ENCODE assay signal across 15 mouse cellular contexts in the genomic region with DNA sequence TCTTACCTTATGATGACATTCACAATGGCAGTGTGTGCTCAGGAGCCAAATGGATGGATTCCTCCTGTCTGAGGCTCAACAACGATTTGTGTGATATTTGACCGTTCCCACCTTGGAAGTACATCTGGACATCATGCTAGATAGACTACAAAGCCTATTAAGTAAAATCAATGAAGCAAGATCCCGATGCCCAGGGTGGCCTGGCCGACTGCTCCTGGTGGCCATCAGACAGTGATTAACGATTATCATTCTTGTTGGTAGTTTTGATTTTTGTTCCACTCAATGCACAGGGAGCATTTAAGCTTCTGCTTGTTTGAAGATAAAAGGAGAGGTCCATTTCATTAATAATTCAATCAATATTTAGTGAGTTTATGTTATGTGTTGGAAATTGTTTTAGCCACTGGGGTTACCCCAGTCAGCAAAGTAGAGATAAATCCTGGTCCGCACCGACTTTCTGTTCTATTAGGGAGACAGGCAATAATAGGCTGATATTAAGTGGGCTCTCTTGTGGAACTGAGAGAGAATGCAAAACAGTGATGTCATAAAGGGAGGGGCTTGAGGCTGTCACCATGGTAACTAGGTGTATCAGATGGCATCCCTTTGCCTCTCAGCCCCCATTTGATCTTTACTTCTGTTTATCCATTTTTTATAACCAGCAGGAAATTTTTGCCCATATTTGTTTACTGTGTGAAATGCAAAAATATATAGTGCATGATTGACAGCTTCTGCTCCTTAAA.
DNase-seq lines count a peak whose midpoint lies in the region; ATAC-seq and TF ChIP-seq lines count a peak whose summit lies in the region.
"Had no signal": no experiment of that assay in that cellular context is flagged by ENCODE, and none has a peak within 500 bp of the region (broad histone marks: within the 10 kb centered on the region; RNA-seq: fewer than 3 reads in every experiment).

No protein-coding gene starts in this region.

- H3K4me2 ChIP-seq in midbrain, postnatal 0 days (ENCODE audit: low read depth, low read length, poor library complexity, severe bottlenecking), result no peak overlapping the region
- H3K4me2 ChIP-seq: embryonic facial prominence, embryonic 15.5 days; intestine, embryonic 15.5 days had no signal

- no peaks in the 10 kb centered on the region for H3K36me3 ChIP-seq in testis, adult 2 months (ENCODE audit: control insufficient read depth, insufficient read depth, low read length)
- H3K36me3 ChIP-seq in midbrain, postnatal 0 days (ENCODE audit: insufficient read depth, low read length), result no peaks in the 10 kb centered on the region
- H3K36me3 ChIP-seq: embryonic facial prominence, embryonic 15.5 days; heart, embryonic 10.5 days; intestine, embryonic 15.5 days had no signal

- TF ChIP-seq POLR2A in testis, adult 2 months (IDR thresholded peaks at IDR 0.05; ENCODE audit: control insufficient read depth, low read depth, low read length), result no peak; the same call in 1 of the 2 replicates

- H3K4me3 ChIP-seq in testis, adult 2 months (ENCODE audit: control insufficient read depth, low read depth, low read length), result peak overlapping the region; percentile 63
- no peak overlapping the region for H3K4me3 ChIP-seq in midbrain, postnatal 0 days (ENCODE audit: low read depth, low read length)
- H3K4me3 ChIP-seq: embryonic facial prominence, embryonic 15.5 days; heart, embryonic 10.5 days; intestine, embryonic 15.5 days had no signal

- DNase-seq in embryo, embryonic 10 days (ENCODE audit: low spot score), result peak; percentile 29
- DNase-seq in embryo, embryonic 9.5 days (ENCODE audit: extremely low spot score), result no peak
- DNase-seq in testis, postnatal 10 days (ENCODE audit: low spot score), result no peak
- DNase-seq in midbrain, postnatal 0 days (ENCODE audit: low spot score), result peak; percentile 14
- no peak for DNase-seq in layer of hippocampus, postnatal 36 days
- DNase-seq in adrenal gland, postnatal 4 days (ENCODE audit: low spot score in 2 of 2), result no peak
- DNase-seq: gastrocnemius, postnatal 25 days; lung, postnatal 4 days; right cerebral cortex, postnatal 25 days; thymus, adult 18-20 months had no signal

- 73% methylated on average over 7 of the region's 7 CpGs for WGBS in midbrain, postnatal 0 days

- H3K4me1 ChIP-seq in testis, adult 2 months (ENCODE audit: control insufficient read depth, insufficient read depth, low read length), result no peaks in the 10 kb centered on the region
- no peaks in the 10 kb centered on the region for H3K4me1 ChIP-seq in midbrain, postnatal 0 days (ENCODE audit: insufficient read depth, low read length)
- H3K4me1 ChIP-seq: embryonic facial prominence, embryonic 15.5 days; heart, embryonic 10.5 days; intestine, embryonic 15.5 days had no signal

- ATAC-seq in midbrain, postnatal 0 days (ENCODE audit: low FRiP score), result 0 out of 2 replicates have a peak, but pooled peaks have one; percentile 47
- no peak for ATAC-seq in megakaryocyte, adult 5-6 weeks (ENCODE audit: poor library complexity, severe bottlenecking)
- ATAC-seq: intestine, embryonic 15.5 days had no signal

- H3K27ac ChIP-seq in testis, adult 2 months (ENCODE audit: control insufficient read depth, insufficient read depth, low read depth, low read length), result no peak overlapping the region
- no peak overlapping the region for H3K27ac ChIP-seq in midbrain, postnatal 0 days (ENCODE audit: low read depth, low read length)
- H3K27ac ChIP-seq: embryonic facial prominence, embryonic 15.5 days; heart, embryonic 10.5 days; intestine, embryonic 15.5 days had no signal

- no peaks in the 10 kb centered on the region for H3K9me3 ChIP-seq in midbrain, postnatal 0 days (ENCODE audit: low read length)
- H3K9me3 ChIP-seq: embryonic facial prominence, embryonic 15.5 days; heart, embryonic 10.5 days; intestine, embryonic 15.5 days had no signal

- H3K27me3 ChIP-seq in testis, adult 2 months (ENCODE audit: control insufficient read depth, insufficient read depth, low read length), result no peaks in the 10 kb centered on the region
- H3K27me3 ChIP-seq in midbrain, postnatal 0 days (ENCODE audit: insufficient read depth, low read length), result no peaks in the 10 kb centered on the region
- H3K27me3 ChIP-seq: embryonic facial prominence, embryonic 15.5 days; intestine, embryonic 15.5 days had no signal

- H3K9ac ChIP-seq in midbrain, postnatal 0 days (replicated peaks; ENCODE audit: low read length, poor library complexity, severe bottlenecking), result no peak overlapping the region
- H3K9ac ChIP-seq: embryonic facial prominence, embryonic 15.5 days; intestine, embryonic 15.5 days had no signal

- no peak for TF ChIP-seq CTCF in testis, adult 2 months (IDR thresholded peaks at IDR 0.05; ENCODE audit: control insufficient read depth, insufficient read depth, insufficient replicate concordance, low read depth, low read length)
- TF ChIP-seq CTCF in midbrain, postnatal 0 days (IDR thresholded peaks at IDR 0.05), result no peak

Comparison
In these comparisons a context has a peak if more than half of its experiments do, and no peak if none do; other contexts are left out.
1. DNase-seq: peak in embryo, embryonic 10 days (single experiment) and midbrain, postnatal 0 days (single experiment); none in embryo, embryonic 9.5 days (single experiment), testis, postnatal 10 days (single experiment), layer of hippocampus, postnatal 36 days (0 of 2) and adrenal gland, postnatal 4 days (0 of 2).